Comparison of ENCODE assay signal across 8 mouse cellular contexts in the genomic region with DNA sequence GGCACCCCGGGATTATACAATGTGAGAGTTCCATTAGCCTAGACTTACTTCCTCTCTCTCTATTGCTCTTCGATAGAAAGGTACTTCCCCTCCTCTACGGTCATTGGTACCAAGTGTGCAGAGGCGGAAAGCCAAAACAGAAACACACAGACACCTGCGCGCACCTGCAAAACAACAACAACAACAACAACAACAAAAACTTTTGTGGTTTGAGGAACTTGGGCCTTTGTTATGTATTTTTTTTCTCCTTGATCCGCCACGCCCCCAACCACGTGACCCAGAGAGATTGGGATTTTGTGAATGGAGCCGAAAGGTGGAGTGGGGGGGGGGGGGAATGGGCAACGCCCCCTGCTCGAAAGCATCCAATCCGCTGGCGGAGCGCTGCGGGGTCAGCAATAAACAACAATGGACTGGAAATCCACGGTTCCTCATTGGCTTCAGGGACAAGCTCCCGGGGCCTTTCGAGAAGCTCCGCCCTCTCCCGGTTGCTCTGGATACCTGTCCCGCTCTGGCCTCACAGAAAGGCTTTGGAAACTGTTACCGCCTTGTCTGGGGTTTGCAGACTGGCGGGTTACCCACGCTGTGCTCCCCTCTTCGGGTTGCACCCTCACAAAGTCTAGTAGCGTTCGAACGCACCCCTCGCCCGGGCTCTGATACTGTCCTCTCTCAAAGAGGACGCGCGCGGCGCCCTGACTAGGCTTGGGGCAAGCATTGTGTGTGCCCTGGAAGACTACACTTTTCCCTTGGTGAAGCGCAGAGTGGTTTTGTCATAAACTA. TPM values are rescaled to one million over a fixed set of nuclear protein-coding genes. Genes with fewer than 3 reads are reported as not detected.
A peak's percentile ranks its signal among the peaks of the same experiment; 100 is the strongest.
DNase-seq lines count a peak whose midpoint lies in the region; ATAC-seq lines count a peak whose summit lies in the region.

No protein-coding gene starts in this region.

- no peaks in the 10 kb centered on the region for H3K9me3 ChIP-seq in intestine, embryonic 16.5 days (ENCODE audit: control insufficient read depth, low read length)

- no peaks in the 10 kb centered on the region for H3K36me3 ChIP-seq in intestine, embryonic 16.5 days (ENCODE audit: control insufficient read depth, insufficient read depth, low read length)

- intact Hi-C loops in left cerebral cortex, postnatal 36 days (cut with DNase I), result loop anchor here (2.0 to 5.0 kb wide), 2 partner anchors 181 to 716 kb away; no protein-coding TSS in a partner anchor

- peak; percentile 96 for DNase-seq in adrenal gland, postnatal 14 days
- peak; percentile 91 for DNase-seq in embryo, embryonic 9.5 days (ENCODE audit: extremely low spot score)
- peak; percentile 74 to 77 for DNase-seq in left cerebral cortex, postnatal 36 days (ENCODE audit: low spot score in 2 of 2)
- DNase-seq in mesoderm, embryonic 11.5 days (ENCODE audit: low read depth, low spot score), result peak; percentile 95
- peak; percentile 73 to 75 for DNase-seq in right cerebral cortex, postnatal 36 days (ENCODE audit: low spot score in 2 of 2)
- DNase-seq in yolk sac, embryonic 10.5 days (ENCODE audit: low spot score), result peak; percentile 83

- no peaks in the 10 kb centered on the region for H3K4me1 ChIP-seq in intestine, embryonic 16.5 days (ENCODE audit: control insufficient read depth, insufficient read depth, low read length)

- 1% methylated on average over 37 of the region's 37 CpGs for WGBS in intestine, embryonic 16.5 days

- peak overlapping the region; percentile 93 for H3K27ac ChIP-seq in intestine, embryonic 16.5 days (ENCODE audit: low read length)

- H3K4me2 ChIP-seq in intestine, embryonic 16.5 days (ENCODE audit: low read depth, low read length), result peak overlapping the region; percentile 97

- ATAC-seq in granulocyte monocyte progenitor cell, adult 5-6 weeks (replicated peaks; ENCODE audit: poor library complexity, severe bottlenecking), result peak; percentile 72
- peak; percentile 97 for ATAC-seq in intestine, embryonic 16.5 days

- no peaks in the 10 kb centered on the region for H3K27me3 ChIP-seq in intestine, embryonic 16.5 days (replicated peaks; ENCODE audit: control insufficient read depth, insufficient read depth, low read length)

- H3K4me3 ChIP-seq in intestine, embryonic 16.5 days (ENCODE audit: low read length), result peak overlapping the region; percentile 59

- peak overlapping the region; percentile 65 for H3K9ac ChIP-seq in intestine, embryonic 16.5 days (ENCODE audit: low read depth, low read length)

RNA-seq across cellular contexts. Expression of a gene that starts 0.7 kb away (rescaled TPM):
- 53.3 and 54.7 TPM in 2 replicates for total RNA-seq in adrenal gland, postnatal 14 days (2021)
- total RNA-seq in granulocyte monocyte progenitor cell, adult 5-6 weeks (2014; fragmentation: Nextera tagmentation), result not detected in 2 replicates
- total RNA-seq in granulocyte monocyte progenitor cell, adult 5-6 weeks (2017), result 0.30 TPM in 1 of 2 replicates, not detected in the other
- polyA plus RNA-seq in intestine, embryonic 16.5 days (2015; fragmentation: Nextera tagmentation; extraction: Ambion mirVana), result 29.0 and 31.6 TPM in 2 replicates
- total RNA-seq in left cerebral cortex, postnatal 36 days (2021), result 10 to 100 TPM; 66.5 to 67.9 TPM

Comparison
In these comparisons a context has a peak if more than half of its experiments do, and no peak if none do; other contexts are left out.
1. Peak in every context shown above with its lines: DNase-seq, ATAC-seq, H3K4me3 ChIP-seq and H3K27ac ChIP-seq.
2. RNA of a gene that starts 0.7 kb away (total RNA-seq): 66.5 to 67.9 TPM in left cerebral cortex, postnatal 36 days and 53.3 to 54.7 TPM in adrenal gland, postnatal 14 days; 0.30 TPM in granulocyte monocyte progenitor cell, adult 5-6 weeks; every median in the first group is over 10 times any median in the second.